Mouse (Mus musculus) midbrain, embryonic 13.5 days (tissue): Measurements from ENCODE around the gene Lrp3. TPM values are rescaled to one million over a fixed set of nuclear protein-coding genes. Genes with fewer than 3 reads are reported as not detected.

Experiments
- ATAC-seq: fragments of 200-750 bp; cut with Nextera tagmentation; 2 replicates; pipeline ENCODE4 v1.8.0; 2017; ENCODE audit warnings: mild to moderate bottlenecking, moderate TSS enrichment, moderate library complexity
- H3K27ac ChIP-seq: fragments of 300-500 bp; sonication (generic); 2 replicates; pipeline ENCODE4 v1.5.1; 2015; ENCODE audit warnings: inconsistent platforms, mild to moderate bottlenecking, moderate library complexity
- H3K27me3 ChIP-seq: fragments of 300-500 bp; sonication (generic); 2 replicates; pipeline ENCODE4 v1.6.1; 2015; ENCODE audit warnings: mild to moderate bottlenecking, inconsistent platforms
- H3K36me3 ChIP-seq: fragments of 300-500 bp; sonication (generic); 2 replicates; pipeline ENCODE4 v1.6.1; 2015; ENCODE audit warnings: mild to moderate bottlenecking, inconsistent platforms
- H3K4me1 ChIP-seq: fragments of 300-500 bp; sonication (generic); replicated peaks from 2 replicates; pipeline ENCODE4 v1.6.1; 2015; ENCODE audit warnings: inconsistent platforms
- H3K4me2 ChIP-seq: fragments of 300-500 bp; sonication (generic); replicated peaks from 2 replicates; pipeline ENCODE4 v1.6.1; 2015; ENCODE audit warnings: moderate library complexity, mild to moderate bottlenecking, inconsistent platforms
- H3K4me3 ChIP-seq: fragments of 300-500 bp; sonication (generic); replicated peaks from 2 replicates; pipeline ENCODE4 v1.5.1; 2015; ENCODE audit warnings: mild to moderate bottlenecking, inconsistent platforms
- H3K9ac ChIP-seq: fragments of 300-500 bp; sonication (generic); replicated peaks from 2 replicates; pipeline ENCODE4 v1.6.1; 2015; ENCODE audit warnings: mild to moderate bottlenecking, inconsistent platforms
- H3K9me3 ChIP-seq: fragments of 300-500 bp; sonication (generic); 2 replicates; pipeline ENCODE4 v1.6.1; 2016; ENCODE audit warnings: mild to moderate bottlenecking, inconsistent platforms
- WGBS: fragments of 180-500 bp; shearing (Covaris S2); methylation state at CpG from one replicate; pipeline ENCODE4 v1.1.7; 2015; 5-methylcytosine and 5-hydroxymethylcytosine counted together
- polyA plus RNA-seq: library from polyadenylated mRNA; unstranded; fragments of >200 nt; fragmentation: Nextera tagmentation; extraction: Ambion mirVana; gene quantifications from 2 replicates; pipeline ENCODE4 v1.2.1, GENCODE M21; 2015

Gene Lrp3
- polyA plus RNA-seq, 1 experiment from 2014 or later = 31.1 TPM

DNA sequence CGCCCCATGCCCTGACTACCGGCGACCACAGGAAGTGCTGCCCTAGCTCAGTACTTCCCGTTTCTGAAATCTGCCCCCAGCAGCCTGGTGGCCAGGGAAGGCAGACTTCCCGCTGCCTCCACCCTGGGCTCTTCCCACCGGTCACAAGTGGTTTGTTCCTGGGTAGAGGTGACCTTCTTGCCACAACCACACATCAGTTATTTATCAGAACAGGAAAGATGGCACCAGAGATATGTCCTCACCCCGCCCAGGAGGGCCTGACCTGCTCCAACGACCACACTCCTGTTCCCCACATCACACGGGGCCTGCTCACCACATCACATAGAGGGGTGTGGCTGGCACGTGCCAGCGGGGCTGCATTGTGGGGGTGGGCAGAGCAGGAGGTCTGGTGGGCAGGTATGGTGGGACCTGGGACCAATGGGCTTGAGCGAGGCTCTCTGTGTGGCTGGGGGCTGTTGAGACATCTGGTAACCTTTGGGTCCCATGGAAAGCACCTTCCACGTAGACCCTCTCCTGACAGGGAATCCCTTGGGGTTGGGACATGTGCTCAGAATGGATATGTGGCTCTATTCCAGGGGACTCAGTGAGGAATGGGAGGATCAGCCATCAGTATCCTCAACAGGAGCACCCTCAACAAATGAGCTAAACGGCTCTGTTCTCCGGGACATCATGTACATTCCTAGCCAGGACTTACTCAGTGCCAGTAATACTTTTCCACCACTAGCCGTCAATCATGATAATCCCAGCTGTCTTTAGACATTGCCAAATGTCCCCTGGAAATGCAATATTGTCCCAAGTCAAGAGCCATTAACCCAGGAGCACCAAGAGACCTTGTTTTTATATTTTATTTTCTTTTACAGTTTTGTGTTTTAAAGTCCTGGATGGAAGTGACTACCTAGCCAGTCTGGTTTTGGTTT is 58.5 kb downstream of the Lrp3 start:
- no peaks in the 10 kb centered on the region for H3K36me3 ChIP-seq
- H3K27ac ChIP-seq = no peak overlapping the region
- H3K4me2 ChIP-seq = no peak overlapping the region
- H3K27me3 ChIP-seq = no peaks in the 10 kb centered on the region
- no peaks in the 10 kb centered on the region for H3K4me1 ChIP-seq
- ATAC-seq = no peak
- no peaks in the 10 kb centered on the region for H3K9me3 ChIP-seq
- no peak overlapping the region for H3K4me3 ChIP-seq
- no peak overlapping the region for H3K9ac ChIP-seq
- 81% methylated on average over 16 of the region's 16 CpGs for WGBS

DNA sequence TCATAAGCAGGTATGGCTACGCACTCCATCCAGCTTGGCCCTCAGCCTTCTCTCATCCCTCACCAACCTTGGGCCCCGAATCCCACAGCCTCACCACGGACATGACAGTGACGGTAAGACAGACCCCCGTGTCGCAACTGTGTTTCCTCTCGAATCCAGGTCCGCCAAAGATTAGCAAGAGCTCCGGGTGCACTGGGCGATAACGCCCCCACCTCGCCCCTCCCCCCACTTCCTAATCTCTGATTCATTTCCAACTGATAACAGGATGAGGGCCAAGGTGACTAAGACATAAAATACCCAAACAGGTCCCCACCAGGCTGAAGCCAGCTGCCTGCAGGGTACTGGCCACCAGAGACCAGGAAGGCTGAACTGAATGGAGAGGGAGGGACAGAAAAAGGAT is 60.8 kb downstream of the Lrp3 start:
- Histone ChIP-seq H3K4me1 (no peaks in the 10 kb centered on the region), H3K9ac (no peak overlapping the region), H3K9me3 (no peaks in the 10 kb centered on the region), H3K4me3 (no peak overlapping the region), H3K4me2 (no peak overlapping the region), H3K27me3 (no peaks in the 10 kb centered on the region), H3K27ac (no peak overlapping the region), H3K36me3 (no peaks in the 10 kb centered on the region)
- ATAC-seq = no peak
- 82% methylated on average over 12 of the region's 12 CpGs for WGBS

DNA sequence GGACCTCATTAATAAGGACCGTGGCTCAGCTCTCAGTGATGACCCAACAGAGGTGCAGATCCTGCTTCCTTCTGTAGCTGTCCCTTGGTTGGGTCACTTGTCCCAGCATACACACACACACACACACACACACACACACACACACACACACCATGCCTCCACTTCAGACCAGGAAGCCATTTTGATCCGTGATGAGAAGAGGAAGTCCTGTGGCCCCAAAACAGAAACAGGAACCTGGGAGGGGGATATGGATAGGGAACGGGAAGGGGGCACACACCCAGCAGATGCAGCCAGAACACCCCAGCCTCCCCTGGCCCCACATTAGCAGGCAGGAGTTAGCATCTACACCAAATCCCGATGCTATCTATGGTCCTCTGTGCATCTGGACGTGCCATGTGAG is 64.4 kb downstream of the Lrp3 start:
- H3K4me3 ChIP-seq = no peak overlapping the region
- H3K9me3 ChIP-seq = no peaks in the 10 kb centered on the region
- 93% methylated on average over 5 of the region's 5 CpGs for WGBS
- no peaks in the 10 kb centered on the region for H3K36me3 ChIP-seq
- H3K27me3 ChIP-seq = no peaks in the 10 kb centered on the region
- no peak for ATAC-seq
- H3K27ac ChIP-seq = no peak overlapping the region
- H3K9ac ChIP-seq = no peak overlapping the region
- no peaks in the 10 kb centered on the region for H3K4me1 ChIP-seq
- no peak overlapping the region for H3K4me2 ChIP-seq

Other genes starting within 250 kb of the Lrp3 start
- 42.4 and 46.1 TPM in 2 replicates for gene Cebpg, start 158.9 kb downstream of the Lrp3 start, polyA plus RNA-seq
- 0.41 and 0.47 TPM in 2 replicates for gene Cebpa, start 96.2 kb downstream of the Lrp3 start, polyA plus RNA-seq
- gene Slc7a10, start 29.1 kb downstream of the Lrp3 start, polyA plus RNA-seq = 3.4 and 3.6 TPM in 2 replicates
- gene Gpatch1, start 102.9 kb upstream of the Lrp3 start, polyA plus RNA-seq = 21.4 and 23.6 TPM in 2 replicates
- gene Rhpn2, start 118.7 kb upstream of the Lrp3 start, polyA plus RNA-seq = 1.3 and 1.5 TPM in 2 replicates
- 21.9 and 22.8 TPM in 2 replicates for gene Faap24, start 181.3 kb upstream of the Lrp3 start, polyA plus RNA-seq
- gene Cep89, start 181.5 kb upstream of the Lrp3 start, polyA plus RNA-seq = 36.2 and 38.3 TPM in 2 replicates
- 0.40 TPM in 1 of 2 replicates, not detected in the other for gene Slc7a9, start 233.3 kb upstream of the Lrp3 start, polyA plus RNA-seq